Mouse (Mus musculus): ENCODE results near the gene Gdf10. TPM values are rescaled to one million over a fixed set of nuclear protein-coding genes. Genes with fewer than 3 reads are reported as not detected.

The Gdf10 gene
- polyA plus RNA-seq, 1 experiment from 2014 or later = 9.5 TPM

DNA sequence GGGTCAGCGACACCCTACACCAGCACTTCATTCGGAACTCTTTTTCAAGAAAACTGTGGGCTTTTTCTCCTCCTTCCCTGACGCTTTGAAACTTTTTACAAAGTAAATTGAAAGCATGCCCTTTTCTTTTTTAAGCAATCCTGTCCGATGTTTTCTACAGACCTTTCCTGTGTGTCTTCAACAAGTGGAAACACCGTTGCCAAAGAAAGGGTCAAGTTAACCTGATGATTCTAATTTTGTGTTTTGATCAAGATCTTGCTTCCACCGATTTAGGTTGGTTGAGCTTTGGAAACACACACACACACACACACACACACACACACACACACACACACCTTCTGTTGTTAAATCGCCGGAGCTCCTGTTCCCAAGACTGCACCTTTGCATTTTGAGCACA lies 618 bp upstream of the Gdf10 start:
- H3K4me1 ChIP-seq (replicated peaks; ENCODE audit: control insufficient read depth, insufficient read depth, low read length) = peaks cover 4% of the 10 kb centered on the region
- no peak for ATAC-seq (ENCODE audit: low FRiP score)
- H3K4me3 ChIP-seq (ENCODE audit: low read depth, low read length) = peak overlapping the region; percentile 56
- peak overlapping the region; percentile 62 for H3K9ac ChIP-seq (ENCODE audit: low read depth, low read length)
- no peaks in the 10 kb centered on the region for H3K36me3 ChIP-seq (ENCODE audit: control insufficient read depth, insufficient read depth, low read length)
- 15% methylated on average over 8 of the region's 8 CpGs for WGBS
- DNase-seq (ENCODE audit: low spot score) = no peak
- no peak overlapping the region for H3K27ac ChIP-seq (ENCODE audit: low read depth, low read length)
- peak overlapping the region; percentile 96 for H3K4me2 ChIP-seq (replicated peaks; ENCODE audit: low read depth, low read length)
- H3K27me3 ChIP-seq (ENCODE audit: control insufficient read depth, insufficient read depth, low read length) = peaks cover 33% of the 10 kb centered on the region
- H3K9me3 ChIP-seq (ENCODE audit: control insufficient read depth, low read length) = no peaks in the 10 kb centered on the region

- DNase-seq (ENCODE audit: low spot score) = no peak
These were observed 8.5 kb downstream of the Gdf10 start for GRCm38 (mm10) chr14:33931853-33932252.

DNA sequence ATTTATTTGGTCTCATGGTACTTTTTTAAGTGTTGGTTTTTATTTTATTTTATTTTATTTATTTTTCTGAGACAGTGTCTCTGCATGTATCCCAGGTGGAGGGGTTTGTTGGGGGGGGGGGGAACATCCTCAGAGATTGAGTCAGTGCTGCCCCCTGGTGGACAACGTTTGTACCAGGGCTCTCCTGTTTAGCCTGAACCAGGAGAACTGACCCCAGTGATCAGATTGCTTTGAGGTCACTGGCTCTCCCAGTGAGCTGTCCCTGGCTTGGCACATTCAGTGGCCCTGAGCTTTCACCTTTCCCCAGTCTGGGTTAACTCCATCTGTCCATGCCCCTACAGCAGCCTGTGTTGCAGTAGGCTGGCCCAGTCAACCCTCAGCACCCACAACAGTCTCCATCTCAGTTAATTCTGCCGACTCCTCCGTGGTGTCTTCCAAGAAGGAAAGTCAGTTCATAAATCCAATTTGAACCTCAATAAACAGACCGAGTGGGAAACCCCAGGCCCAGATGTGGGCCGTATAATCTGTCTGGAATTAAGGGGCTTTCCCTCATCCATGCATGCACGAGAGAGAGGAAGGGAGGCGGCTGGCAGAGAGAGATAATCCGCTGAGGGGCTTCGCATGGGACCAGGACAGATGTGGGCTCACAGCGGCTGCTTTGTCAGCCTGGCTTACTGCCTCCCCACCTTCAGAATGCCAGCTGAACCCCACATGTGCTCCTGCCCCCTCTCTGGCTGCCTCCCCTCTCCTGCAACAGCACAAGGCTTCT lies 9.7 kb downstream of the Gdf10 start:
- no peaks in the 10 kb centered on the region for H3K4me1 ChIP-seq (replicated peaks; ENCODE audit: control insufficient read depth, insufficient read depth, low read length)
- H3K4me2 ChIP-seq (replicated peaks; ENCODE audit: low read depth, low read length) = no peak overlapping the region
- DNase-seq (ENCODE audit: low spot score) (peak; percentile 73), ATAC-seq (ENCODE audit: low FRiP score) (peak; percentile 40; the same call in 1 of the 2 replicates)
- no peaks in the 10 kb centered on the region for H3K9me3 ChIP-seq (ENCODE audit: control insufficient read depth, low read length)
- no peaks in the 10 kb centered on the region for H3K36me3 ChIP-seq (ENCODE audit: control insufficient read depth, insufficient read depth, low read length)
- peaks cover 2% of the 10 kb centered on the region; the same call in 1 of the 2 replicates for H3K27me3 ChIP-seq (ENCODE audit: control insufficient read depth, insufficient read depth, low read length)
- H3K9ac ChIP-seq (ENCODE audit: low read depth, low read length) = no peak overlapping the region
- WGBS = 75% methylated on average over 10 of the region's 10 CpGs
- no peak overlapping the region for H3K27ac ChIP-seq (ENCODE audit: low read depth, low read length)
- no peak overlapping the region for H3K4me3 ChIP-seq (ENCODE audit: low read depth, low read length)

More at GRCm38 (mm10) chr14:33931853-33932252, 8.5 kb downstream of the Gdf10 start:
- Histone ChIP-seq H3K9ac (ENCODE audit: low read depth, low read length) (no peak overlapping the region), H3K4me1 (replicated peaks; ENCODE audit: control insufficient read depth, insufficient read depth, low read length) (no peaks in the 10 kb centered on the region), H3K27ac (ENCODE audit: low read depth, low read length) (no peak overlapping the region), H3K9me3 (ENCODE audit: control insufficient read depth, low read length) (no peaks in the 10 kb centered on the region), H3K36me3 (ENCODE audit: control insufficient read depth, insufficient read depth, low read length) (no peaks in the 10 kb centered on the region), H3K27me3 (ENCODE audit: control insufficient read depth, insufficient read depth, low read length) (peaks cover 2% of the 10 kb centered on the region; the same call in 1 of the 2 replicates), H3K4me3 (ENCODE audit: low read depth, low read length) (no peak overlapping the region), H3K4me2 (replicated peaks; ENCODE audit: low read depth, low read length) (no peak overlapping the region)
- 56% methylated on average over 17 of the region's 17 CpGs for WGBS
- ATAC-seq (ENCODE audit: low FRiP score) = no peak

GRCm38 (mm10) chr14:33933778-33934317 lies 10.5 kb downstream of the Gdf10 start:
- H3K9me3 ChIP-seq (ENCODE audit: control insufficient read depth, low read length) = no peaks in the 10 kb centered on the region
- no peaks in the 10 kb centered on the region for H3K4me1 ChIP-seq (replicated peaks; ENCODE audit: control insufficient read depth, insufficient read depth, low read length)
- no peak overlapping the region for H3K27ac ChIP-seq (ENCODE audit: low read depth, low read length)
- no peak overlapping the region for H3K4me3 ChIP-seq (ENCODE audit: low read depth, low read length)
- H3K36me3 ChIP-seq (ENCODE audit: control insufficient read depth, insufficient read depth, low read length) = no peaks in the 10 kb centered on the region
- peaks cover 2% of the 10 kb centered on the region; the same call in 1 of the 2 replicates for H3K27me3 ChIP-seq (ENCODE audit: control insufficient read depth, insufficient read depth, low read length)
- WGBS = 47% methylated on average over 5 of the region's 5 CpGs
- no peak overlapping the region for H3K4me2 ChIP-seq (replicated peaks; ENCODE audit: low read depth, low read length)
- peak; percentile 51; the same call in 1 of the 2 replicates for ATAC-seq (ENCODE audit: low FRiP score)
- H3K9ac ChIP-seq (ENCODE audit: low read depth, low read length) = no peak overlapping the region
- DNase-seq (ENCODE audit: low spot score) = peak; percentile 80

GRCm38 (mm10) chr14:33939117-33939516 lies 15.7 kb downstream of the Gdf10 start:
- Histone ChIP-seq H3K9me3 (ENCODE audit: control insufficient read depth, low read length) (no peaks in the 10 kb centered on the region), H3K9ac (ENCODE audit: low read depth, low read length) (0 out of 2 replicates have a peak overlapping the region, but pooled peaks have one; percentile 16), H3K27me3 (ENCODE audit: control insufficient read depth, insufficient read depth, low read length) (no peaks in the 10 kb centered on the region), H3K4me2 (replicated peaks; ENCODE audit: low read depth, low read length) (peak overlapping the region; percentile 27; the same call in 1 of the 2 replicates), H3K36me3 (ENCODE audit: control insufficient read depth, insufficient read depth, low read length) (no peaks in the 10 kb centered on the region), H3K4me3 (ENCODE audit: low read depth, low read length) (no peak overlapping the region), H3K27ac (ENCODE audit: low read depth, low read length) (no peak overlapping the region), H3K4me1 (replicated peaks; ENCODE audit: control insufficient read depth, insufficient read depth, low read length) (no peaks in the 10 kb centered on the region)
- ATAC-seq (ENCODE audit: low FRiP score) (peak; percentile 40; the same call in 1 of the 2 replicates), DNase-seq (ENCODE audit: low spot score) (peak; percentile 90)
- WGBS = 29% methylated on average over 9 of the region's 9 CpGs

- Histone ChIP-seq H3K36me3 (ENCODE audit: control insufficient read depth, insufficient read depth, low read length) (no peaks in the 10 kb centered on the region), H3K4me3 (ENCODE audit: low read depth, low read length) (no peak within 1 kb of the TSS), H3K4me2 (replicated peaks; ENCODE audit: low read depth, low read length) (no peak within 1 kb of the TSS), H3K4me1 (replicated peaks; ENCODE audit: control insufficient read depth, insufficient read depth, low read length) (no peaks in the 10 kb centered on the region), H3K27me3 (ENCODE audit: control insufficient read depth, insufficient read depth, low read length) (no peaks in the 10 kb centered on the region), H3K27ac (ENCODE audit: low read depth, low read length) (no peak within 1 kb of the TSS), H3K9ac (ENCODE audit: low read depth, low read length) (no peak within 1 kb of the TSS), H3K9me3 (ENCODE audit: control insufficient read depth, low read length) (no peaks in the 10 kb centered on the region)
- DNase-seq (ENCODE audit: low spot score) (no peak), ATAC-seq (ENCODE audit: low FRiP score) (no peak)
- WGBS = 77% methylated on average over 8 of the region's 8 CpGs
These were observed 17.4 kb downstream of the Gdf10 start, which contains the start of gene Gdf2 for GRCm38 (mm10) chr14:33940739-33941138. TSS of gene Gdf2 (plus strand) at chr14:33941039.

- Histone ChIP-seq H3K27ac (ENCODE audit: low read depth, low read length) (no peak overlapping the region), H3K27me3 (ENCODE audit: control insufficient read depth, insufficient read depth, low read length) (no peaks in the 10 kb centered on the region), H3K4me1 (replicated peaks; ENCODE audit: control insufficient read depth, insufficient read depth, low read length) (no peaks in the 10 kb centered on the region), H3K36me3 (ENCODE audit: control insufficient read depth, insufficient read depth, low read length) (no peaks in the 10 kb centered on the region), H3K9me3 (ENCODE audit: control insufficient read depth, low read length) (no peaks in the 10 kb centered on the region), H3K4me2 (replicated peaks; ENCODE audit: low read depth, low read length) (no peak overlapping the region), H3K9ac (ENCODE audit: low read depth, low read length) (no peak overlapping the region), H3K4me3 (ENCODE audit: low read depth, low read length) (no peak overlapping the region)
- 81% methylated on average over 5 of the region's 5 CpGs for WGBS
- no peak for DNase-seq (ENCODE audit: low spot score)
- ATAC-seq (ENCODE audit: low FRiP score) = no peak
These were observed 18.8 kb downstream of the Gdf10 start for GRCm38 (mm10) chr14:33942222-33942621.

- Histone ChIP-seq H3K27me3 (ENCODE audit: control insufficient read depth, insufficient read depth, low read length) (no peaks in the 10 kb centered on the region), H3K36me3 (ENCODE audit: control insufficient read depth, insufficient read depth, low read length) (no peaks in the 10 kb centered on the region), H3K4me3 (ENCODE audit: low read depth, low read length) (no peak overlapping the region), H3K27ac (ENCODE audit: low read depth, low read length) (no peak overlapping the region), H3K4me2 (replicated peaks; ENCODE audit: low read depth, low read length) (no peak overlapping the region), H3K9me3 (ENCODE audit: control insufficient read depth, low read length) (no peaks in the 10 kb centered on the region), H3K9ac (ENCODE audit: low read depth, low read length) (no peak overlapping the region), H3K4me1 (replicated peaks; ENCODE audit: control insufficient read depth, insufficient read depth, low read length) (no peaks in the 10 kb centered on the region)
- ATAC-seq (ENCODE audit: low FRiP score) (no peak), DNase-seq (ENCODE audit: low spot score) (no peak)
- WGBS = 79% methylated on average over 6 of the region's 6 CpGs
These were observed 22.7 kb downstream of the Gdf10 start for GRCm38 (mm10) chr14:33946125-33946524.
